ENCODE assay signal across 13 mouse cellular contexts in genomic region chr9:71307106-71307789, GRCm38 (mm10).
"Had no signal": no experiment of that assay in that cellular context is flagged by ENCODE, and none has a peak within 500 bp of the region (broad histone marks: within the 10 kb centered on the region; RNA-seq: fewer than 3 reads in every experiment).

No protein-coding gene starts in this region.

- H3K4me3 ChIP-seq: left cerebral cortex, adult 2 months; limb, embryonic 10.5 days; liver, embryonic 15.5 days; midbrain, embryonic 13.5 days had no signal

- H3K36me3 ChIP-seq: limb, embryonic 10.5 days; liver, embryonic 15.5 days; midbrain, embryonic 13.5 days had no signal

- H3K9ac ChIP-seq: liver, embryonic 15.5 days; midbrain, embryonic 13.5 days had no signal

- H3K27ac ChIP-seq: left cerebral cortex, adult 2 months; limb, embryonic 10.5 days; liver, embryonic 15.5 days; midbrain, embryonic 13.5 days had no signal

- H3K9me3 ChIP-seq: limb, embryonic 10.5 days; liver, embryonic 15.5 days; midbrain, embryonic 13.5 days had no signal

- H3K4me1 ChIP-seq: liver, embryonic 15.5 days; midbrain, embryonic 13.5 days had no signal

- DNase-seq: kidney, adult 18-20 months; kidney, postnatal 10 days; lung, adult 2 months; lung, postnatal 36 days; right cerebral cortex, postnatal 14 days; thymus, adult 18-20 months; thymus, postnatal 14 days had no signal

- H3K27me3 ChIP-seq: liver, embryonic 15.5 days; midbrain, embryonic 13.5 days had no signal

- ATAC-seq: lung, postnatal 0 days; midbrain, embryonic 13.5 days had no signal

- H3K4me2 ChIP-seq: liver, embryonic 11.5 days; liver, embryonic 15.5 days; midbrain, embryonic 13.5 days had no signal
